Mouse (Mus musculus) olfactory bulb, adult 2 months (tissue): Measurements from ENCODE around the gene Sprr3. TPM values are rescaled to one million over a fixed set of nuclear protein-coding genes. Genes with fewer than 3 reads are reported as not detected.

ENCODE experiments used
- H3K27ac ChIP-seq: fragments of 200-500 bp; 2 replicates; pipeline ENCODE4 v1.5.1; 2012; ENCODE audit warnings: low read depth, low read length; ENCODE audit not compliant: insufficient read depth
- H3K4me1 ChIP-seq: fragments of 200-500 bp; 2 replicates; pipeline ENCODE4 v1.6.1; 2012; ENCODE audit warnings: low read length; ENCODE audit not compliant: control insufficient read depth, insufficient read depth
- H3K4me3 ChIP-seq: fragments of 200-500 bp; 2 replicates; pipeline ENCODE4 v1.5.1; 2012; ENCODE audit warnings: mild to moderate bottlenecking, low read depth, low read length, moderate library complexity; ENCODE audit not compliant: insufficient read depth
- CTCF ChIP-seq: fragments of 200-500 bp; IDR thresholded peaks from 2 replicates; pipeline ENCODE4 v1.5.1; 2012; ENCODE audit warnings: low read depth, mild to moderate bottlenecking, low read length, moderate library complexity; ENCODE audit not compliant: insufficient read depth
- POLR2A ChIP-seq: fragments of 200-500 bp; IDR thresholded peaks from 2 replicates; pipeline ENCODE4 v1.6.1; 2012; ENCODE audit warnings: mild to moderate bottlenecking, low read depth, low read length, moderate library complexity; ENCODE audit not compliant: insufficient read depth
- WGBS: fragments of 180-500 bp; shearing (Covaris S2); methylation state at CpG from one replicate; pipeline ENCODE4 v1.1.7; 2018; 5-methylcytosine and 5-hydroxymethylcytosine counted together
- polyA plus RNA-seq: library from polyadenylated mRNA; stranded (reverse); fragments of >200 nt; gene quantifications from 2 replicates; pipeline ENCODE4 v1.2.4, GENCODE M21; 2012; ENCODE audit warnings: low replicate concordance; ENCODE audit not compliant: missing spikeins, insufficient read depth, insufficient read length

Gene Sprr3
- polyA plus RNA-seq, 1 experiment, result not detected

GRCm38 (mm10) chr3:92466576-92466975 is 8.1 kb upstream of the Sprr3 start:
- Histone ChIP-seq H3K4me3 (no peak overlapping the region), H3K27ac (no peak overlapping the region), H3K4me1 (no peaks in the 10 kb centered on the region)
- no peak for TF ChIP-seq POLR2A
- no peak for TF ChIP-seq CTCF
- 89% methylated on average over 1 of the region's 1 CpGs for WGBS

DNA sequence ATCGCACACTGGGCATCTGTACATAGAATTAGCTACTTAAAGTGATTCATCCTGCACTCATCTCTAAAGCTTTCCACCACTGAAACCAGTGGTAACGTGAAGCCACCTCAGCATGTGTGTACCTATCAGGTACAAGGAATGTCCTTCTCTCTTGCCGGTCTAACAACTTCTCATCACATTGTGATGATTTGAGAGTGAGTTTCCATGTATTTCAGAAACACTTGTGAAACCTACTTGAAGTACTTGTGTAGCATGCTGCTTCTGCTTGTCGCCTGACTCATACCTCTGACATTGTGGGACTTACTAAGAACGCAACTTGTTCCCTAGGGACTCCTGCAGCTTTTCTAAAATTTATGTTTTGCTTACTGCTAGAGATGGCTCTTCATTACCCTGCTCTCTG is 3.4 kb downstream of the Sprr3 start:
- H3K4me1 ChIP-seq, result no peaks in the 10 kb centered on the region
- H3K4me3 ChIP-seq, result no peak overlapping the region
- TF ChIP-seq CTCF, result no peak
- no peak for TF ChIP-seq POLR2A
- no peak overlapping the region for H3K27ac ChIP-seq
- 94% methylated on average over 5 of the region's 5 CpGs for WGBS

DNA sequence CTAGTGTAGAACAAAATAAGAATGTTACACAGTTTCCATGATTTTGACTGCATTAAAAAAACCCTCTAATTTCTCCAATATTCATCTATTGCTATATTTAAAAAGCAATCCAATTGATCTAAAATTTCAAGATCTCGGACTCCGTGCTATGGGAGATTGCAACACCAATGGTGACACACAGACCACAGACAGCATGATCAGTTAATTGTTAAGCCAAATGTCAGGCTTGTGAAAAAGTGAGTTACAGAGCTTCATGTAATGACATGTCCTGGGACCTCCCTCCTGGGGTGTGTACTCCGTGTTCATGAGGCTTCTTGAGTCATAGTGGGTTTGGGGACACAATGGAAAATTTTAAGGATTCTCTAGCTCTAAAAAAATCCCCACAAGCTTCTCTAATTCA is 18.3 kb downstream of the Sprr3 start:
- no peak for TF ChIP-seq POLR2A
- no peak for TF ChIP-seq CTCF
- no peak overlapping the region for H3K27ac ChIP-seq
- no peaks in the 10 kb centered on the region for H3K4me1 ChIP-seq
- H3K4me3 ChIP-seq, result no peak overlapping the region
- 87% methylated on average over 3 of the region's 3 CpGs for WGBS

DNA sequence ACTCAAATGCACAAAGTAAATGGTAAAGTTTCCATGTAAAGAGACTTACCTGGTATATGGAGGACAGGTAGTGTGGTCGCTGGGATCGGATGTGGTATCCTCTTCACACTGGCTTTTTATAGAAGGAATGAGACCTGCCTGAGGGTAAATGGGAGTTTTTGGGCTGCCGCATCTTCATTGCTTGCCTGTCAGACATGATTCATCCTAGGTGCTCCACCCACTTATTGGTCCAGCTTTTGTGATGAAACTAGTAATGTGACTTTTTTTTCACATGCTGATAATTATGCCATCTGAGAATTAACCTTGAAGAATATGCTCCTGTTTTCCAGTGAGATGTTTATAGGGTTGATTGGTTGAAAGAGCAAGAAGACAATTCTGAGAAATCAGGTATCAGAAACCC is 19.8 kb downstream of the Sprr3 start, which contains the start of gene Sprr1b:
Gene Sprr1b, minus strand, starts transcription at position 101 of the 400 bp plus-strand sequence.
- WGBS, result 96% methylated on average over 3 of the region's 3 CpGs
- Histone ChIP-seq H3K4me3 (no peak within 1 kb of the TSS), H3K4me1 (no peaks in the 10 kb centered on the region), H3K27ac (no peak within 1 kb of the TSS)
- TF ChIP-seq CTCF (no peak), POLR2A (no peak)

DNA sequence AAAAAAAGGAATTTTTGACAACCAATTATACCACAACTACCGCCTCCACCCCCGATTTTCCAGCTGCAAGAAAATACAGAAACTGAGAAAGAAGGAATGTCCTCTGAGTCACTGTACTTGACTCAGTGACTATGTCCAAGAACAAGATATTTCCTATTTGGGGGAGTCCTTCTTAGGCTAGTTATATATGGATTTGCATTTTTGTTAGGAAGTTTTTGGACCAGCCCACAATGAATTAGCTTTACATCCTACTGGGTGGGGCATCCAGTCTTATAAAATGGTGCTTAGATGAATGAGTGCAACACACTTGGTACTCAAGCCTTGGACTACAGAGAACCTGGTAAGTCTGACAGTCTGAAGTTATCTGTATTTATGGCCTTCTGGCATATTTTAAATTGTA is 26.2 kb downstream of the Sprr3 start, which contains the start of gene Sprr2k:
Gene Sprr2k, plus strand, starts transcription at position 301 of the 400 bp plus-strand sequence.
- no peak within 1 kb of the TSS for H3K27ac ChIP-seq
- TF ChIP-seq CTCF, result no peak
- TF ChIP-seq POLR2A, result no peak
- H3K4me3 ChIP-seq, result no peak within 1 kb of the TSS
- 91% methylated on average over 2 of the region's 2 CpGs for WGBS
- no peaks in the 10 kb centered on the region for H3K4me1 ChIP-seq

GRCm38 (mm10) chr3:92429323-92429722 is 29.2 kb downstream of the Sprr3 start, which contains the start of gene Gm9774:
Gm9774 (minus strand) TSS chr3:92429423.
- no peak within 1 kb of the TSS for H3K27ac ChIP-seq
- 94% methylated on average over 6 of the region's 6 CpGs for WGBS

GRCm38 (mm10) chr3:92417782-92418181 is 40.7 kb downstream of the Sprr3 start, which contains the start of gene Sprr2j-ps:
Sprr2j-ps (plus strand) TSS chr3:92418082.
- no peak for TF ChIP-seq POLR2A
- TF ChIP-seq CTCF, result no peak
- Histone ChIP-seq H3K27ac (no peak within 1 kb of the TSS), H3K4me3 (no peak within 1 kb of the TSS), H3K4me1 (no peaks in the 10 kb centered on the region)
- WGBS, result 90% methylated on average over 2 of the region's 2 CpGs

More at GRCm38 (mm10) chr3:92429323-92429722, 29.2 kb downstream of the Sprr3 start, which contains the start of gene Gm9774:
- Histone ChIP-seq H3K4me1 (no peaks in the 10 kb centered on the region), H3K4me3 (no peak within 1 kb of the TSS)
- TF ChIP-seq CTCF, result no peak

DNA sequence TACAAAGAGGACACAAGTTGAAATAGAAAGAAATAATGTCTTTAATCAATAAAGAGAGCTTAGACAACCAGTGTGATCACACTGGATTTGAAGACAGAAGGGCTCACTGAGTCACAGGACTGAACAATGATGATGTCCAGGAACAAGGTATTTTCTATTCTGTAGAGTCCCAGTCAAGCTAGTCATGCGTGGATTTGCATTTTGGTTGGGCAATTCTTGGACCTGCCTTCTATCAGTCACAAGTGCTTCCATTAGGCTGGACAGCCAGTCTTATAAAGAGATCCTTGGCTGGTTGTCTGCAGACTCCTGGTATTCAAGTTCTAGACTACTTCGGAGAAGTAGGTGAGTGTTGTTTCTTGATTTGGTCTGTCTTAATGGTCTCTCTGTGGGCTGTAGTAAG is 50.8 kb downstream of the Sprr3 start, which contains the start of gene Sprr2i:
Gene Sprr2i, plus strand, starts transcription at position 301 of the 400 bp plus-strand sequence.
- no peak for TF ChIP-seq CTCF
- TF ChIP-seq POLR2A, result no peak
- WGBS, result 95% methylated on average over 2 of the region's 2 CpGs
- Histone ChIP-seq H3K27ac (no peak within 1 kb of the TSS), H3K4me3 (no peak within 1 kb of the TSS), H3K4me1 (no peaks in the 10 kb centered on the region)

Other genes starting within 250 kb of the Sprr3 start
- gene Sprr2a1, start 242.9 kb downstream of the Sprr3 start, polyA plus RNA-seq, result not detected in 2 replicates
- not detected in 2 replicates for gene Sprr2a2, start 242.8 kb downstream of the Sprr3 start, polyA plus RNA-seq
- not detected in 2 replicates for gene Sprr2a3, start 173.3 kb downstream of the Sprr3 start, polyA plus RNA-seq
- gene Sprr2b, start 142.1 kb downstream of the Sprr3 start, polyA plus RNA-seq, result not detected in 2 replicates
- not detected in 2 replicates for gene Sprr2d, start 119.6 kb downstream of the Sprr3 start, polyA plus RNA-seq
- gene Sprr2e, start 106.6 kb downstream of the Sprr3 start, polyA plus RNA-seq, result not detected in 2 replicates
- gene Sprr2f, start 93.5 kb downstream of the Sprr3 start, polyA plus RNA-seq, result not detected in 2 replicates
- not detected in 2 replicates for gene Sprr2h, start 73.0 kb downstream of the Sprr3 start, polyA plus RNA-seq
- gene Sprr2i, start 50.7 kb downstream of the Sprr3 start, polyA plus RNA-seq, result not detected in 2 replicates
- not detected in 2 replicates for gene Sprr2j-ps, start 40.6 kb downstream of the Sprr3 start, polyA plus RNA-seq
- gene Gm9774, start 29.3 kb downstream of the Sprr3 start, polyA plus RNA-seq, result not detected in 2 replicates
- not detected in 2 replicates for gene Sprr2k, start 26.1 kb downstream of the Sprr3 start, polyA plus RNA-seq
- gene Sprr1b, start 19.9 kb downstream of the Sprr3 start, polyA plus RNA-seq, result not detected in 2 replicates
- not detected in 2 replicates for gene Sprr1a, start 27.2 kb upstream of the Sprr3 start, polyA plus RNA-seq
- gene Sprr4, start 41.8 kb upstream of the Sprr3 start, polyA plus RNA-seq, result not detected in 2 replicates
- gene 2310046K23Rik, start 75.8 kb upstream of the Sprr3 start, polyA plus RNA-seq, result not detected in 2 replicates
- gene Ivl, start 115.0 kb upstream of the Sprr3 start, polyA plus RNA-seq, result not detected in 2 replicates
- not detected in 2 replicates for gene Smcp, start 130.3 kb upstream of the Sprr3 start, polyA plus RNA-seq
- not detected in 2 replicates for gene 2210017I01Rik, start 148.8 kb upstream of the Sprr3 start, polyA plus RNA-seq
- not detected in 2 replicates for gene Lce6a, start 162.9 kb upstream of the Sprr3 start, polyA plus RNA-seq
- gene Lce1a1, start 189.6 kb upstream of the Sprr3 start, polyA plus RNA-seq, result not detected in 2 replicates
- gene Lce1b, start 198.2 kb upstream of the Sprr3 start, polyA plus RNA-seq, result not detected in 2 replicates
- not detected in 2 replicates for gene Lce1a2, start 211.6 kb upstream of the Sprr3 start, polyA plus RNA-seq
- gene Lce1c, start 220.5 kb upstream of the Sprr3 start, polyA plus RNA-seq, result not detected in 2 replicates
- not detected in 2 replicates for gene Lce1d, start 228.5 kb upstream of the Sprr3 start, polyA plus RNA-seq